Comparison of ENCODE assay signal across 8 mouse cellular contexts in genomic region chr1:119648205-119649111, GRCm38 (mm10). TPM values are rescaled to one million over a fixed set of nuclear protein-coding genes. Genes with fewer than 3 reads are reported as not detected.
A peak's percentile ranks its signal among the peaks of the same experiment; 100 is the strongest.
DNase-seq lines count a peak whose midpoint lies in the region; ATAC-seq and TF ChIP-seq lines count a peak whose summit lies in the region.

Gene Epb41l5, minus strand, starts transcription at chr1:119649000.

- H3K4me3 ChIP-seq in cerebellum, adult 2 months (replicated peaks; ENCODE audit: insufficient read depth, low read depth, low read length), result peak within 1 kb of the TSS; percentile 67
- H3K4me3 ChIP-seq in layer of hippocampus, adult 2 months, result peak within 1 kb of the TSS; percentile 99
- H3K4me3 ChIP-seq in lung, embryonic 14.5 days (ENCODE audit: low read depth, low read length), result peak within 1 kb of the TSS; percentile 74
- H3K4me3 ChIP-seq in olfactory bulb, adult 2 months (ENCODE audit: insufficient read depth, low read depth, low read length), result peak within 1 kb of the TSS; percentile 78

- peak; percentile 96 for ATAC-seq in lung, embryonic 14.5 days (ENCODE audit: insufficient read depth)

- H3K9ac ChIP-seq in lung, embryonic 14.5 days, result peak within 1 kb of the TSS; percentile 63

- peak; percentile 64 for DNase-seq in MEL-GATA-1-ER (ENCODE audit: extremely low read depth, low read depth)
- DNase-seq in cerebellum, adult 2 months, result peak; percentile 66 to 71
- DNase-seq in forelimb bud, embryonic 11.5 days (ENCODE audit: low read depth, low spot score), result peak; percentile 88
- DNase-seq in heart, postnatal 4 days, result peak; percentile 85
- DNase-seq in layer of hippocampus, adult 2 months (ENCODE audit: low spot score in 2 of 2), result peak; percentile 55 to 75
- peak; percentile 95 for DNase-seq in lung, embryonic 14.5 days
- DNase-seq in thymus, adult 18-20 months, result peak; percentile 57 to 64

- H3K4me1 ChIP-seq in cerebellum, adult 2 months (ENCODE audit: control insufficient read depth, insufficient read depth, low read length), result no peaks in the 10 kb centered on the region
- no peaks in the 10 kb centered on the region for H3K4me1 ChIP-seq in lung, embryonic 14.5 days (ENCODE audit: insufficient read depth)
- no peaks in the 10 kb centered on the region for H3K4me1 ChIP-seq in olfactory bulb, adult 2 months (ENCODE audit: control insufficient read depth, insufficient read depth, low read length)

- TF ChIP-seq POLR2A in cerebellum, adult 2 months (IDR thresholded peaks at IDR 0.05; ENCODE audit: borderline replicate concordance, insufficient read depth, low read length), result no peak
- TF ChIP-seq POLR2A in olfactory bulb, adult 2 months (IDR thresholded peaks at IDR 0.05; ENCODE audit: insufficient read depth, low read depth, low read length), result peak; percentile 26; the same call in 1 of the 2 replicates

- no peaks in the 10 kb centered on the region for H3K9me3 ChIP-seq in lung, embryonic 14.5 days (ENCODE audit: low read depth, low read length)

- H3K4me2 ChIP-seq in lung, embryonic 14.5 days, result peak within 1 kb of the TSS; percentile 76

- H3K27me3 ChIP-seq in cerebellum, adult 2 months (ENCODE audit: control insufficient read depth, insufficient read depth, low read length), result no peaks in the 10 kb centered on the region
- H3K27me3 ChIP-seq in lung, embryonic 14.5 days (ENCODE audit: insufficient read depth, low read length), result no peaks in the 10 kb centered on the region

- no peak within 1 kb of the TSS for H3K27ac ChIP-seq in cerebellum, adult 2 months (ENCODE audit: insufficient read depth, low read length)
- H3K27ac ChIP-seq in layer of hippocampus, adult 2 months, result peak within 1 kb of the TSS; percentile 77
- peak within 1 kb of the TSS; percentile 88 for H3K27ac ChIP-seq in lung, embryonic 14.5 days (ENCODE audit: low read depth)
- no peak within 1 kb of the TSS for H3K27ac ChIP-seq in olfactory bulb, adult 2 months (ENCODE audit: insufficient read depth, low read depth, low read length)

- under 1% methylated on average over 85 of the region's 86 CpGs for WGBS in cerebellum, adult 2 months
- WGBS in lung, embryonic 14.5 days, result under 1% methylated on average over 86 of the region's 86 CpGs
- under 1% methylated on average over 86 of the region's 86 CpGs for WGBS in olfactory bulb, adult 2 months

- no peaks in the 10 kb centered on the region for H3K36me3 ChIP-seq in lung, embryonic 14.5 days (ENCODE audit: insufficient read depth)

- no peak for TF ChIP-seq CTCF in cerebellum, adult 2 months (IDR thresholded peaks at IDR 0.05; ENCODE audit: borderline replicate concordance, insufficient read depth, low read depth, low read length)
- TF ChIP-seq CTCF in layer of hippocampus, adult 2 months (conservative IDR thresholded peaks at IDR 0.05), result no peak; the same call in 1 of the 2 replicates
- TF ChIP-seq CTCF in lung, embryonic 14.5 days (IDR thresholded peaks at IDR 0.05; ENCODE audit: low read depth), result no peak
- no peak for TF ChIP-seq CTCF in olfactory bulb, adult 2 months (IDR thresholded peaks at IDR 0.05; ENCODE audit: insufficient read depth, low read depth, low read length)

RNA-seq across cellular contexts. Expression of gene Epb41l5, which starts in this region (rescaled TPM):
- polyA plus RNA-seq in cerebellum, adult 2 months (2012; rRNA removed), result 4.7 and 5.4 TPM in 2 replicates
- total RNA-seq in heart, postnatal 4 days (2021), result 1 to 10 TPM; 5.5 to 7.9 TPM
- 1 to 10 TPM; 5.5 to 5.9 TPM for total RNA-seq in layer of hippocampus, adult 2 months (2021)
- polyA plus RNA-seq in lung, embryonic 14.5 days (2014; fragmentation: Nextera tagmentation; extraction: Ambion mirVana), result 49.9 and 55.7 TPM in 2 replicates
- not detected in 2 replicates for polyA plus RNA-seq in olfactory bulb, adult 2 months (2012; ENCODE audit: insufficient read depth, insufficient read length, low replicate concordance, missing spikeins)

Comparison
In these comparisons a context has a peak if more than half of its experiments do, and no peak if none do; other contexts are left out.
1. H3K27ac ChIP-seq: peak in layer of hippocampus, adult 2 months (single experiment) and lung, embryonic 14.5 days (single experiment); none in cerebellum, adult 2 months (single experiment) and olfactory bulb, adult 2 months (single experiment).
2. Peak in every context shown above with its lines, with median percentiles within 50 percentile points of each other: DNase-seq and H3K4me3 ChIP-seq.